Mouse (Mus musculus): Measurements from ENCODE around the gene Baiap2l2.

The Baiap2l2 gene

GRCm38 (mm10) chr15:79285399-79285798 lies at the start of gene Baiap2l2:
Gene Baiap2l2, minus strand, starts transcription at chr15:79285537.
- in situ Hi-C loops (cut with MseI, MboI): no loop called here

GRCm38 (mm10) chr15:79333409-79333808 lies 48.1 kb upstream of the Baiap2l2 start:
- in situ Hi-C loops (cut with MseI, MboI): no loop called here

- in situ Hi-C loops (cut with MseI, MboI): no loop called here
These were observed 45.2 kb upstream of the Baiap2l2 start for GRCm38 (mm10) chr15:79330521-79330920.

DNA sequence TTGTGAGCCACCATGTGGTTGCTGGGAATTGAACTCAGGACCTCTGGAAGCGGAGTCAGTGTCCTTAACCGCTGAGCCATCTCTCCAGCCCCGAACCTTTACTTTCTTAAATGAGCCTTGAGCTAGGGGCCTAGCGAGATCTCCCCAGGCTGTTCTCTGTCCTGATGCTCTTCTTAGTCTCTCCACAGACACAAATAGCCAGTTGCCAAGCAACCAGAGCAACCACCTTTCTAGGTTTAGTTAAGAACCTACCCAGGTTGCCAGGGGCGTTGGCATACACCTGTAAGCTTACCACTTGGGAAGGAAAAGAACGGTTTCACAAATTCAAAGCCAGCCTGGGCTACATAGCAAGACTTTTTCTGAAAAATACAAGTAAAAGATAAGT lies 44.6 kb upstream of the Baiap2l2 start:
- in situ Hi-C loops (cut with MseI, MboI): no loop called here

DNA sequence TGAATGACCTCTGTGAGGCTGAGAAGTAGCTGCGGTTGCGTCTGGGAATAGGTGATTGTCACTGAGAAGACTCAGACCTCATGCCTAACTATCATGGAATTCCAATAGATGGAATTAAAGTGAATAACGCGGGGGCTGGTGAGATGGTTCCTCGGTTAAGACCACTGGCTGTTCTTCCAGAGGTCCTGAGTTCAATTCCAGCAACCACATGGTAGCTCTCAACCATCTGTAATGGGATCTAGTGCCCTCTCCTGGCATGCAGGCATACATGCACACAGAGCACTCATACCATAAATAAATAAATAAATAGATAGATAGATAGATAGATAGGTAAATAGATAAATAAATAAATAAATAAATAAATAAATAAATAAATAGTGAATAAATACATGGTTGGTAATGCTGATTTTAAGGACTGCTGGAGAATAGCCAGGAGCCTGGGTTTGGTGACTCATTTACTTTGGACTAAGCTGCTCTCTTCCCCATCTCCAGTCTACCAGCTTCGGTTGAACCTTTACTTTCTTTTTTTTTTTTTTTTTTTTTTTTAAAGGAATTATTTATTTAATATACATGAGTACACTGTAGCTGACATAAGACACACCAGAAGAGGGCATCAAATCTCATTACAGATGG lies 44.1 kb upstream of the Baiap2l2 start:
- in situ Hi-C loops (cut with MseI, MboI): no loop called here

DNA sequence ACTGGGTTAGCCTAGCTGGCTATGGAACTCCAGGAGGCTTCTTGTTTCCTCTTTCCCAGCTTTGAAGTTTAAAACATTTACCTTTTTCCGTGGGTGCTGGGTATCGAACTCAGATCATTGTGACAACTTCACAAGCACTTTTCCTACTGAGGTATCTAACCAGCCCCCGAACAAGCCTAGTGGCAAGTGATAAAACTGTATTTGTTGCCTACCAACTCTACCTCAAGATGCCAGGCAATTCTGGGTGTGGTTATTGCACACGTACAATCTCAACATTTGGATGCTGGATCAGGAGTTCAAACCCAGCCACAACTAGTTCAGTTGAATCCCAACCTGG lies 43.6 kb upstream of the Baiap2l2 start:
- in situ Hi-C loops (cut with MseI, MboI): no loop called here

DNA sequence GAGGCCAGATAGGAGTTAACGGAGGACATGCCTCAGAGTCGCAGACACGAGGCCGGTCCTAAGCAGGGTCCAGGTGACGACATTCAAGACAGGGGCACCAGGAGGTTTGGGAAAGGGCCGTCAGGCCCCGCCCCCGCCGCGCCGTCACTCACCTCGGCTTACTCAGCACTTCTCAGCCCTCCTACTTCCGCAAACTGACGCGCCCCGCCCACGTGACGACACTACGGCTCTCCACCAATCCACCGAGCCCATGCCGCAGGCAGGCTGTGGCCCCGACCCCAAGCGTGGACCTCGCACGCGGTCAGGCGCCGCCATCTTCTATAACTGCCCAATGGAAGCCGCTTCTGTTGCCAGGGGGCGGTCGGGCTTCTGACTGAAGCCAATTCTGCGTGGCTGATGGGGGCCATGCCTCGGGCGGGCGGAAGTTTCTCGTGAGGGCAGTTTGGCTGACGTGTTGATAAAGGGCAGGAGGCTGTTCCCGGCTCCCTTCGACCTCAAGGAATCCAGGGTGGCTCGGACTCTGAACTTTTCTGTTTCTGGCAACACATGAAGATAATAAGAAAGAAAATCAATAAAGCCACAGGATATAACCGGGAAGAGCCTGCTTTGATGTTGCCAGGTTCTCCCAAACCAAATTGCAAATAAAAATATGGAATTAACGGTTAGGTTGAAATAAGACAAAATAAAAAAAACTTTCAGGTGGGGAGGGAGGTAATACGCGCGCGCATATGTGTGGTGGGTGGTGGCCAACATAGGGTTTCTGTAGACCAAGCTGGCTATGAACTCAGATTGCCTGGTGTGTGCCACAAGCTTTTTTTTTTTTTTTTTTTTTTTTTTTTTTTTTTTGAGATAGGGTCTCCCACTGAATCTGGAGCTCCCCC lies 43.0 kb upstream of the Baiap2l2 start, which contains the start of gene Pla2g6:
TSS of gene Pla2g6 (minus strand) at position 333 of the 881 bp plus-strand sequence.
- in situ Hi-C loops (cut with MseI, MboI): no loop called here

GRCm38 (mm10) chr15:79326971-79327961 lies 41.9 kb upstream of the Baiap2l2 start:
- in situ Hi-C loops (cut with MseI, MboI): no loop called here

DNA sequence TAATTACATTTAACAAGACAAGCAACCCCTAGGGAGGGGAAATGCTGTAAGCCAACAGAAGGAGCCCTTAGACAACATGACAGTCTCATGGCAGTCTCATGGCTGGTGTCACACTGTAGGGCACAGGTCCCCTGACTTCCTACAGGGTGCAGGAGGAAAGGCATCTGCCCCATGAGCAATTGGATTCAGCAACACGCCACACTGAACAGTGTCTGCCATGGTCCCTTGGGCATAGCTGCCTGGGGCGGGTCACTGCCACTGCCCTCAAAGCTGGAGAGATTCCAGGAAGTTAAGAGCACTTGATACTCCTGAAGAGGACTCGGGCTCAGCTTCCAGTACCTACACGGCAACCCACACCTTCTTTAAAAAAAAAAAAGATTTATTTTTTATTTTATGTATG lies 40.9 kb upstream of the Baiap2l2 start:
- in situ Hi-C loops (cut with MseI, MboI): no loop called here

DNA sequence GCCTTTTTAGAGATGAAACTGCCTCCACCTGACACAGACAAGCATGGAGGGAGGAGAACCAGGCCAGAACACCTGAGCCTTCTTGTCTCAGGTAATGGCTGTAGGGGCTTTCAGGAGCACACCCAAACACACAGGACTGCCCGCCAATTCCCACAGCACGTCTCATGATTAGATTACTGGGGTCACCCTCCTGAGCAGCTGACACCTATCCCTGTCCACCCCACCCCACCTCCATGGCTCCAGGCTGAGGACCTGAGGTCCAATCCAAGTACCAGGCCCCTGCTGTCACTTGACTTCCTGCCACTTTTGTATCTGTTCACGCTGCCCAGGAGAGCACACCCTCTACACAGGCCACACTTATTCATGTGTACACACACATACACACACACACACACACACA lies 40.4 kb upstream of the Baiap2l2 start:
- in situ Hi-C loops (cut with MseI, MboI): no loop called here

GRCm38 (mm10) chr15:79324373-79324772 lies 39.0 kb upstream of the Baiap2l2 start:
- in situ Hi-C loops (cut with MseI, MboI): no loop called here

DNA sequence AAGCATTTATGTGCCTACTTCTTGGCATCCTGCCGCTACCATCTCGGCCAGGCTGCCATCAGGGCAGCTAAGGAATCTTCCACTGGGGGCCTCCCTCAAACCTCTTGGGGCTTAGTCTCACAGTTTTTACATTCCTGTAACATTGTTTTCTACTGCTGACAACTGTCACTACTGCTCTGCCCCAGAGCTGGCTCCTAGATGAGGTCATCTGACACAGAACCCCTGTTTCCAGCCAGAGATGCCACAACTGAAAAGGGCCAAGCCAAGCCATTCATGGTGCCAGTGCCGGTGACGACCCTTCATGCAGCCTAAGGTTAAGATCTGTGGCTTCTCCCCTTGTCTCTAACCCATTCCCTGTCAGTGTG lies 38.4 kb upstream of the Baiap2l2 start:
- in situ Hi-C loops (cut with MseI, MboI): no loop called here

- in situ Hi-C loops (cut with MseI, MboI): no loop called here
These were observed 37.9 kb upstream of the Baiap2l2 start for GRCm38 (mm10) chr15:79322991-79323790.

- in situ Hi-C loops (cut with MseI, MboI): no loop called here
These were observed 37.1 kb upstream of the Baiap2l2 start for GRCm38 (mm10) chr15:79322281-79322990.

GRCm38 (mm10) chr15:79321733-79322190 lies 36.4 kb upstream of the Baiap2l2 start:
- in situ Hi-C loops (cut with MseI, MboI): no loop called here

DNA sequence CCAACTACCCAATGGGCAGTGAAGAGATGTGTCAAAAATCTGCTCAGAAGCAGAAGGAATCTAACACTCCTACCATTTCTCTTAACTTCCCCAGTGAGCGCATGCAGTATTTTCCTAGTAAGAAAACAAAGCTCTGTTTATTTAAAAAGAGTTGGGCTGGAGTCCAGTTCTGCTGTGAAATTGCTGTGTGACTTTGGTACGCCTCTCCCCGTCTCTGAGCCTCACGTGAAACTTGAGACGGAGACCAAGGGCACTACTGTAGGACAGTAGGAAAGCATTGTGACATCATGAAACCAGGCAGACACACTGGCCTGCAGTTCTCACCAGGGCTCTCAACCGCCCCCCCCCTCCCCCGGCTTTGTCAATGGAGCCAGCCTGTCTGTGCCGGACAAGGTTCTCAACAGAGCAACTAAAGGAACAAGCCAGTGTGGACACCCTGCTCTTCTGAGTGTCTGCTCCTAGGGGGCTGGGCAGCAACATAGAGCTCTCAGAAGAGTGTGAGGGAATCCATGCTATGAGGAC lies 28.6 kb upstream of the Baiap2l2 start:
- in situ Hi-C loops (cut with MseI, MboI): no loop called here

DNA sequence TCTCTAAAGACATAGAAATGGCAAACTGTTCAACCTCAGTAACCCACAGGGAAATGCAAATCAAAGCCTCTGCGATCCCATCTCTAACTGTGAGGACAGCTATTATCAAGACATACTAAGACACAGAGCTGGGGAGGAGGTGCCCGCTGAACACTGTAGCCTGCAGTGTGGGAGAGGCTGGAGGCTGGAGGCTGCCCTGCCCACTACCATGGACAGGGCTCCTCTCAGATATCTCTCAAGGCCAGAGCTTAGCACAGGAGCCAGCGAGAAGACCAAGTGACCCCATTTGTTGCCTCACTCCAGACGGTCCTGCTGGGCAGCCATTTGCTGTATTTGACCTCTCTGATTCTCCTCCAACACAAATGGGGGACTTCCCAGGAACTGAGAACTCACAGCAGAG lies 22.5 kb upstream of the Baiap2l2 start:
- in situ Hi-C loops (cut with MseI, MboI): no loop called here

- in situ Hi-C loops (cut with MseI, MboI): no loop called here
These were observed 20.8 kb upstream of the Baiap2l2 start for GRCm38 (mm10) chr15:79306043-79306637.

DNA sequence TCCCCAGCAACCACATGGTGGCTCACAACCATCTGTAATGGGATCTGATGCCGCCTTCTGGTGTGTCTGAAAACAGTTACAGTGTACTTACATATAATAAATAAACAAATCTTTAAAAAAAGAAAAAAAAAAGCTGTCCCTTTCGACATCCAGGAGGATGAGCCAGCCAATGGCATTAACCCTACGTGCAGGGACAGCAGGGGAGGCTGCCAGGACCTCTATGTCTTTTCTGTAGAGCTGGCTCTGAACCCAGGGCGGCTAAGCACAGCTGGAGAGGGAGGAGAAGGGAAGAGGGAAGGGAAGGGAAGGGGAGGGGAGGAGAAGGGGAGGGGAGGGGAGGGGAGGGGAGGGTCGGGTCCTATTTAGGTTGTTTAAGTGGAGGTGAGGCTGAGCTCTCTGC lies 19.5 kb upstream of the Baiap2l2 start:
- in situ Hi-C loops (cut with MseI, MboI): no loop called here

DNA sequence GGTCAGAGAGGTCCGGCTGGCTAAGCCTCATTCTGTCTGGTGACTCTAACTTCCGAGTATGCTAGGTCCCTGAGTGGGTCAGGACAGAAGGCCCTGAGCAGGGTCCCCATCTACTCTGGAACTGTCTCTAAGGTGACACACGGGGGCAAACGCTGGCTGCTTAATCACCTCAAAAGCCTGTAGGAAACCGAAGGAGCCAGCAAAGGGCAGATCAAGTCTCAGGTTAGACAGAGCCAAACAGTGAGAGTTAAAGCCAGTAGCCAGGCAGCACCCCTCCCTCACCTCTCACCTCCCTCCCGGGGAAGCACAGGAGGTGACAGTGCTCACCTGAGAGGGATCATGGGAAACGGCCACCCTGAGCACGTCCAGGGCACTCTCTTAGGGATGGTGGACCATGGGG lies 18.4 kb upstream of the Baiap2l2 start:
- in situ Hi-C loops (cut with MseI, MboI): no loop called here

All from mouse trophoblast stem cell (cell line).